ENCODE assay signal across 9 mouse cellular contexts in genomic region chr8:71312700-71313099, GRCm38 (mm10). TPM values are rescaled to one million over a fixed set of nuclear protein-coding genes. Genes with fewer than 3 reads are reported as not detected.
DNase-seq lines count a peak whose midpoint lies in the region; ATAC-seq and TF ChIP-seq lines count a peak whose summit lies in the region.
"Had no signal": no experiment of that assay in that cellular context is flagged by ENCODE, and none has a peak within 500 bp of the region (broad histone marks: within the 10 kb centered on the region; RNA-seq: fewer than 3 reads in every experiment).

No protein-coding gene starts in this region.

- peaks cover 92% of the 10 kb centered on the region for H3K79me2 ChIP-seq in macrophage (ENCODE audit: inconsistent target)

- ATAC-seq in forebrain, postnatal 0 days: peak; percentile 25; the same call in 1 of the 2 replicates
- no peak for ATAC-seq in forebrain, embryonic 15.5 days (replicated peaks)
- ATAC-seq in erythroblast, adult 5-6 weeks (replicated peaks; ENCODE audit: low FRiP score, poor library complexity, severe bottlenecking): no peak

- H3K4me3 ChIP-seq in forebrain, postnatal 0 days (ENCODE audit: low read depth, low read length): no peak overlapping the region
- H3K4me3 ChIP-seq in forebrain, embryonic 15.5 days: no peak overlapping the region
- no peak overlapping the region for H3K4me3 ChIP-seq in macrophage (ENCODE audit: inconsistent target)

- no peak for TF ChIP-seq CTCF in forebrain, postnatal 0 days (IDR thresholded peaks at IDR 0.05; ENCODE audit: low read depth)

- WGBS in forebrain, postnatal 0 days: 58% methylated on average over 1 of the region's 1 CpGs
- WGBS in forebrain, embryonic 15.5 days: 77% methylated on average over 1 of the region's 1 CpGs
- 37% methylated on average over 1 of the region's 1 CpGs for whole genome bisulfite sequencing in macrophage (ENCODE audit: missing documents)

- no peak overlapping the region for H3K27ac ChIP-seq in forebrain, postnatal 0 days (ENCODE audit: low read depth, low read length)
- H3K27ac ChIP-seq in forebrain, embryonic 15.5 days (replicated peaks): no peak overlapping the region
- H3K27ac ChIP-seq in macrophage: peak overlapping the region; percentile 94

- H3K4me1 ChIP-seq in forebrain, postnatal 0 days (ENCODE audit: insufficient read depth): no peaks in the 10 kb centered on the region
- peaks cover 7% of the 10 kb centered on the region for H3K4me1 ChIP-seq in forebrain, embryonic 15.5 days

- no peak overlapping the region for H3K4me2 ChIP-seq in forebrain, postnatal 0 days (ENCODE audit: low read depth)
- no peak overlapping the region for H3K4me2 ChIP-seq in forebrain, embryonic 15.5 days (replicated peaks)

- H3K27me3 ChIP-seq in forebrain, postnatal 0 days (ENCODE audit: insufficient read depth, low read length): no peaks in the 10 kb centered on the region
- no peaks in the 10 kb centered on the region for H3K27me3 ChIP-seq in forebrain, embryonic 15.5 days
- H3K27me3 ChIP-seq: CH12.LX had no signal

- H3K9ac ChIP-seq in forebrain, postnatal 0 days: no peak overlapping the region
- H3K9ac ChIP-seq in forebrain, embryonic 15.5 days (replicated peaks): no peak overlapping the region

- DNase-seq in forebrain, postnatal 0 days: peak; percentile 1
- DNase-seq in adrenal gland, postnatal 10 days: peak; percentile 54
- DNase-seq in gastrocnemius, postnatal 25 days: peak; percentile 74
- peak; percentile 34 for DNase-seq in kidney, adult 9 months
- no peak for DNase-seq in cerebellum, adult 9-11 months

- H3K9me3 ChIP-seq in forebrain, postnatal 0 days (ENCODE audit: low read length): no peaks in the 10 kb centered on the region
- no peaks in the 10 kb centered on the region for H3K9me3 ChIP-seq in forebrain, embryonic 15.5 days

- 0 out of 2 replicates have a peak, but pooled peaks cover 5% of the 10 kb centered on the region for H3K36me3 ChIP-seq in forebrain, postnatal 0 days (ENCODE audit: insufficient read depth)
- H3K36me3 ChIP-seq in forebrain, embryonic 15.5 days: 0 out of 2 replicates have a peak, but pooled peaks cover 4% of the 10 kb centered on the region
- peaks cover 33% of the 10 kb centered on the region for H3K36me3 ChIP-seq in macrophage (ENCODE audit: inconsistent target)

RNA-seq across cellular contexts. Expression of gene Haus8, which starts 40.0 kb away (rescaled TPM):
- 36.4 and 38.9 TPM in 2 replicates for total RNA-seq in forebrain, postnatal 0 days (2014; rRNA removed)
- polyA plus RNA-seq in forebrain, postnatal 0 days (2015; fragmentation: Nextera tagmentation; extraction: Ambion mirVana): 34.0 and 40.7 TPM in 2 replicates
- 53.5 and 56.3 TPM in 2 replicates for polyA plus RNA-seq in forebrain, embryonic 15.5 days (2015; fragmentation: Nextera tagmentation; extraction: Ambion mirVana)
- total RNA-seq in adrenal gland, postnatal 10 days (2021): 10 to 100 TPM; 17.0 to 20.1 TPM
- total RNA-seq in gastrocnemius, postnatal 25 days (2021): 10 to 100 TPM in 1 of 2 experiments, 1 to 10 TPM in 1; 7.4 to 11.3 TPM
- 10 to 100 TPM in 25 of 26 experiments, 1 to 10 TPM in 1; 3.3 to 96.5 (median 47.3) TPM for total RNA-seq in macrophage (2018; cell fraction: chromatin; rRNA removed)
- 10 to 100 TPM; 25.2 to 59.1 (median 38.7) TPM for total RNA-seq in macrophage (2018; cell fraction: cytosol; rRNA removed)
- 10 to 100 TPM in 25 of 26 experiments, 1 to 10 TPM in 1; 8.6 to 61.0 (median 33.6) TPM for total RNA-seq in macrophage (2018; cell fraction: nucleus; rRNA removed)
- polyA plus RNA-seq in macrophage (2018): 38.3 to 72.4 TPM (median 41.3 TPM) in 3 replicates
- 10.8 and 12.7 TPM in 2 replicates for total RNA-seq in erythroblast, adult 5-6 weeks (2015; ENCODE audit: low replicate concordance)
- total RNA-seq in erythroblast, adult 5-6 weeks (2017; ENCODE audit: low replicate concordance): 20.8 and 32.6 TPM in 2 replicates

RNA-seq across cellular contexts. Expression of gene Myo9b, which starts 40.2 kb away (rescaled TPM):
- 31.4 and 35.2 TPM in 2 replicates for total RNA-seq in forebrain, postnatal 0 days (2014; rRNA removed)
- polyA plus RNA-seq in forebrain, postnatal 0 days (2015; fragmentation: Nextera tagmentation; extraction: Ambion mirVana): 5.7 and 6.5 TPM in 2 replicates
- 20.0 and 21.6 TPM in 2 replicates for polyA plus RNA-seq in forebrain, embryonic 15.5 days (2015; fragmentation: Nextera tagmentation; extraction: Ambion mirVana)
- total RNA-seq in adrenal gland, postnatal 10 days (2021): 10 to 100 TPM; 32.3 to 34.2 TPM
- 10 to 100 TPM in 1 of 2 experiments, 1 to 10 TPM in 1; 9.1 to 12.2 TPM for total RNA-seq in gastrocnemius, postnatal 25 days (2021)
- 100 to 1,000 TPM; 236 to 753 (median 362) TPM for total RNA-seq in macrophage (2018; cell fraction: chromatin; rRNA removed)
- 100 to 1,000 TPM in 21 of 26 experiments, 10 to 100 TPM in 5; 78.0 to 159 (median 121) TPM for total RNA-seq in macrophage (2018; cell fraction: cytosol; rRNA removed)
- 100 to 1,000 TPM; 161 to 375 (median 242) TPM for total RNA-seq in macrophage (2018; cell fraction: nucleus; rRNA removed)
- 89.8 to 105 TPM (median 97.3 TPM) in 3 replicates for polyA plus RNA-seq in macrophage (2018)
- total RNA-seq in erythroblast, adult 5-6 weeks (2015; ENCODE audit: low replicate concordance): 8.1 and 13.6 TPM in 2 replicates
- 14.5 and 22.6 TPM in 2 replicates for total RNA-seq in erythroblast, adult 5-6 weeks (2017; ENCODE audit: low replicate concordance)

RNA-seq across cellular contexts. Expression of gene Use1, which starts 53.9 kb away (rescaled TPM):
- total RNA-seq in forebrain, postnatal 0 days (2014; rRNA removed): 148 and 195 TPM in 2 replicates
- 124 and 140 TPM in 2 replicates for polyA plus RNA-seq in forebrain, postnatal 0 days (2015; fragmentation: Nextera tagmentation; extraction: Ambion mirVana)
- 98.4 and 102 TPM in 2 replicates for polyA plus RNA-seq in forebrain, embryonic 15.5 days (2015; fragmentation: Nextera tagmentation; extraction: Ambion mirVana)
- total RNA-seq in adrenal gland, postnatal 10 days (2021): 100 to 1,000 TPM; 170 to 185 TPM
- total RNA-seq in gastrocnemius, postnatal 25 days (2021): 10 to 100 TPM; 84.5 to 94.4 TPM
- total RNA-seq in macrophage (2018; cell fraction: chromatin; rRNA removed): 100 to 1,000 TPM in 16 of 26 experiments, 10 to 100 TPM in 10; 44.5 to 178 (median 118) TPM
- total RNA-seq in macrophage (2018; cell fraction: cytosol; rRNA removed): 100 to 1,000 TPM in 20 of 26 experiments, 10 to 100 TPM in 6; 75.1 to 172 (median 110) TPM
- 100 to 1,000 TPM in 12 of 26 experiments, 10 to 100 TPM in 14; 49.8 to 147 (median 94.9) TPM for total RNA-seq in macrophage (2018; cell fraction: nucleus; rRNA removed)
- 88.4 to 157 TPM (median 128 TPM) in 3 replicates for polyA plus RNA-seq in macrophage (2018)
- 35.2 and 37.4 TPM in 2 replicates for total RNA-seq in erythroblast, adult 5-6 weeks (2015; ENCODE audit: low replicate concordance)
- total RNA-seq in erythroblast, adult 5-6 weeks (2017; ENCODE audit: low replicate concordance): 34.8 and 38.3 TPM in 2 replicates

RNA-seq across cellular contexts. Expression of gene Ocel1, which starts 58.4 kb away (rescaled TPM):
- 14.3 and 16.2 TPM in 2 replicates for total RNA-seq in forebrain, postnatal 0 days (2014; rRNA removed)
- polyA plus RNA-seq in forebrain, postnatal 0 days (2015; fragmentation: Nextera tagmentation; extraction: Ambion mirVana): 5.2 and 6.6 TPM in 2 replicates
- polyA plus RNA-seq in forebrain, embryonic 15.5 days (2015; fragmentation: Nextera tagmentation; extraction: Ambion mirVana): 7.3 and 8.0 TPM in 2 replicates
- total RNA-seq in adrenal gland, postnatal 10 days (2021): 10 to 100 TPM; 15.7 to 19.9 TPM
- total RNA-seq in gastrocnemius, postnatal 25 days (2021): 1 to 10 TPM; 6.9 to 8.0 TPM
- total RNA-seq in macrophage (2018; cell fraction: chromatin; rRNA removed): 10 to 100 TPM in 23 of 26 experiments, 1 to 10 TPM in 3; 7.5 to 60.0 (median 27.1) TPM
- 10 to 100 TPM; 11.0 to 31.9 (median 21.0) TPM for total RNA-seq in macrophage (2018; cell fraction: cytosol; rRNA removed)
- total RNA-seq in macrophage (2018; cell fraction: nucleus; rRNA removed): 10 to 100 TPM in 23 of 26 experiments, 1 to 10 TPM in 3; 5.8 to 62.8 (median 26.0) TPM
- 10.2 to 15.8 TPM (median 13.3 TPM) in 3 replicates for polyA plus RNA-seq in macrophage (2018)
- total RNA-seq in erythroblast, adult 5-6 weeks (2015; ENCODE audit: low replicate concordance): 2.1 and 4.0 TPM in 2 replicates
- 2.6 and 3.2 TPM in 2 replicates for total RNA-seq in erythroblast, adult 5-6 weeks (2017; ENCODE audit: low replicate concordance)
